Mouse (Mus musculus) gastrocnemius, postnatal 36 days (tissue): Measurements from ENCODE around the gene Pcdh9. TPM values are rescaled to one million over a fixed set of nuclear protein-coding genes. Genes with fewer than 3 reads are reported as not detected.
"Not testable (repeated sequence)": the region's sequence is repeated elsewhere in the genome, so short reads cannot be mapped to it uniquely, and the experiment has no call there.

Source experiments
- DNase-seq, 2 experiments: peaks; one replicate each; pipeline ENCODE4 v3.0.0; 2022
- intact Hi-C: fragments of 180-260 bp; cut with DNase I; formaldehyde crosslinking; loops from one replicate; pipeline ENCODE4 v1.15.1; 2025
- total RNA-seq, 2 experiments: library from RNA; stranded (reverse); gene quantifications; 2 replicates each; pipeline ENCODE4 v1.2.3; 2021

The Pcdh9 gene
- total RNA-seq, 2 experiments from 2014 or later: 0.42 to 0.74 TPM

- intact Hi-C loops: no loop called here
- DNase-seq: no peak
Measured at GRCm38 (mm10) chr14:93240263-93240662, 650.2 kb downstream of the Pcdh9 start.

GRCm38 (mm10) chr14:93234333-93234732 lies 656.1 kb downstream of the Pcdh9 start:
- DNase-seq: no peak
- intact Hi-C loops: no loop called here

GRCm38 (mm10) chr14:93233599-93233998 lies 656.9 kb downstream of the Pcdh9 start:
- intact Hi-C loops: no loop called here
- DNase-seq: no peak

GRCm38 (mm10) chr14:93214846-93215245 lies 675.6 kb downstream of the Pcdh9 start:
- DNase-seq: peak; percentile 66 to 88
- intact Hi-C loops: not testable (repeated sequence)

GRCm38 (mm10) chr14:93199791-93200190 lies 690.7 kb downstream of the Pcdh9 start:
- intact Hi-C loops: no loop called here
- DNase-seq: no peak

GRCm38 (mm10) chr14:93182606-93183491 lies 707.6 kb downstream of the Pcdh9 start:
- no peak for DNase-seq
- intact Hi-C loops: no loop called here

GRCm38 (mm10) chr14:93169201-93169600 lies 721.3 kb downstream of the Pcdh9 start:
- intact Hi-C loops: no loop called here
- DNase-seq: no peak

GRCm38 (mm10) chr14:93168367-93168766 lies 722.1 kb downstream of the Pcdh9 start:
- no peak for DNase-seq
- intact Hi-C loops: no loop called here

- intact Hi-C loops: no loop called here
- no peak for DNase-seq
Measured at GRCm38 (mm10) chr14:93143414-93143813, 747.1 kb downstream of the Pcdh9 start.

GRCm38 (mm10) chr14:93142076-93142475 lies 748.4 kb downstream of the Pcdh9 start:
- DNase-seq: no peak
- intact Hi-C loops: no loop called here

GRCm38 (mm10) chr14:93126993-93127392 lies 763.5 kb downstream of the Pcdh9 start:
- DNase-seq: no peak
- intact Hi-C loops: no loop called here

- DNase-seq: no peak
- intact Hi-C loops: no loop called here
Measured at GRCm38 (mm10) chr14:93102755-93103154, 787.7 kb downstream of the Pcdh9 start.

GRCm38 (mm10) chr14:93095081-93095480 lies 795.4 kb downstream of the Pcdh9 start:
- intact Hi-C loops: no loop called here

GRCm38 (mm10) chr14:93092806-93093205 lies 797.7 kb downstream of the Pcdh9 start:
- DNase-seq: no peak
- intact Hi-C loops: no loop called here

More at GRCm38 (mm10) chr14:93095081-93095480, 795.4 kb downstream of the Pcdh9 start:
- DNase-seq: no peak

- DNase-seq: no peak
- intact Hi-C loops: no loop called here
Measured at GRCm38 (mm10) chr14:93085646-93086045, 804.8 kb downstream of the Pcdh9 start.

- intact Hi-C loops: no loop called here
- DNase-seq: no peak
Measured at GRCm38 (mm10) chr14:93083140-93083539, 807.3 kb downstream of the Pcdh9 start.

- no peak for DNase-seq
- intact Hi-C loops: no loop called here
Measured at GRCm38 (mm10) chr14:93080910-93081309, 809.6 kb downstream of the Pcdh9 start.

- intact Hi-C loops: no loop called here
- DNase-seq: no peak
Measured at GRCm38 (mm10) chr14:93075761-93076160, 814.7 kb downstream of the Pcdh9 start.

- DNase-seq: no peak
- intact Hi-C loops: no loop called here
Measured at GRCm38 (mm10) chr14:93072346-93072745, 818.1 kb downstream of the Pcdh9 start.

- intact Hi-C loops: no loop called here
- no peak for DNase-seq
Measured at GRCm38 (mm10) chr14:93070140-93070539, 820.3 kb downstream of the Pcdh9 start.

GRCm38 (mm10) chr14:93067411-93068336 lies 822.8 kb downstream of the Pcdh9 start:
- DNase-seq: no peak
- intact Hi-C loops: no loop called here
